Mouse (Mus musculus) lung, postnatal 0 days (tissue): ENCODE measurements around the gene Adk. TPM values are rescaled to one million over a fixed set of nuclear protein-coding genes. Genes with fewer than 3 reads are reported as not detected.

Experiments
- ATAC-seq: fragments of 200-750 bp; cut with Nextera tagmentation; 2 replicates; pipeline ENCODE4 v1.8.0; 2017; ENCODE audit warnings: moderate library complexity
- DNase-seq: peaks from one replicate; pipeline ENCODE4 v3.0.0-alpha.2; 2016; ENCODE audit warnings: low spot score
- H3K27ac ChIP-seq: fragments of 300-500 bp; sonication (generic); 2 replicates; pipeline ENCODE4 v1.5.1; 2014; ENCODE audit warnings: antibody characterized with exemption, mild to moderate bottlenecking, low read length, mixed read lengths
- H3K27me3 ChIP-seq: fragments of 300-500 bp; sonication (generic); replicated peaks from 2 replicates; pipeline ENCODE4 v1.6.1; 2014; ENCODE audit warnings: low read length, mixed read lengths; ENCODE audit not compliant: insufficient read depth
- H3K36me3 ChIP-seq: fragments of 300-500 bp; sonication (generic); 2 replicates; pipeline ENCODE4 v1.6.1; 2014; ENCODE audit warnings: low read length, mixed read lengths; ENCODE audit not compliant: insufficient read depth
- H3K4me1 ChIP-seq: fragments of 300-500 bp; sonication (generic); 2 replicates; pipeline ENCODE4 v1.6.1; 2014; ENCODE audit warnings: antibody characterized with exemption, low read depth, low read length, mixed read lengths; ENCODE audit not compliant: insufficient read depth
- H3K4me2 ChIP-seq: fragments of 300-500 bp; sonication (generic); replicated peaks from 2 replicates; pipeline ENCODE4 v1.6.1; 2014; ENCODE audit warnings: low read depth, mild to moderate bottlenecking, low read length, moderate library complexity, mixed read lengths
- H3K4me3 ChIP-seq: fragments of 300-500 bp; sonication (generic); 2 replicates; pipeline ENCODE4 v1.5.1; 2014; ENCODE audit warnings: low read depth, low read length
- H3K9ac ChIP-seq: fragments of 300-500 bp; sonication (generic); replicated peaks from 2 replicates; pipeline ENCODE4 v1.6.1; 2014; ENCODE audit warnings: low read depth, mild to moderate bottlenecking
- H3K9me3 ChIP-seq: fragments of 300-500 bp; sonication (generic); 2 replicates; pipeline ENCODE4 v1.6.1; 2016; ENCODE audit warnings: low read length, mixed read lengths
- CTCF ChIP-seq: IDR thresholded peaks from 2 replicates; pipeline ENCODE4 v1.5.1; 2016; ENCODE audit warnings: antibody characterized with exemption, mild to moderate bottlenecking
- EP300 ChIP-seq: IDR thresholded peaks from 2 replicates; pipeline ENCODE4 v1.6.1; 2016; ENCODE audit warnings: antibody characterized with exemption, mild to moderate bottlenecking, control low read depth
- WGBS: fragments of 180-500 bp; shearing (Covaris S2); extraction: QIAGEN DNeasy Blood & Tissue Kit; methylation state at CpG from one replicate; pipeline ENCODE4 v1.1.7; 2014; 5-methylcytosine and 5-hydroxymethylcytosine counted together
- polyA plus RNA-seq: library from polyadenylated mRNA; unstranded; fragments of >200 nt; fragmentation: Nextera tagmentation; extraction: Ambion mirVana; gene quantifications from 2 replicates; pipeline ENCODE4 v1.2.1, GENCODE M21; 2015

The Adk gene
- polyA plus RNA-seq, 1 experiment from 2014 or later = 238 TPM

GRCm38 (mm10) chr14:21371946-21372345 lies 319.6 kb downstream of the Adk start:
- Histone ChIP-seq H3K36me3 (no peaks in the 10 kb centered on the region), H3K4me3 (no peak overlapping the region), H3K9me3 (no peaks in the 10 kb centered on the region), H3K9ac (no peak overlapping the region), H3K27me3 (no peaks in the 10 kb centered on the region), H3K4me1 (no peaks in the 10 kb centered on the region), H3K27ac (no peak overlapping the region), H3K4me2 (no peak overlapping the region)
- TF ChIP-seq CTCF = no peak
- no peak for TF ChIP-seq EP300
- ATAC-seq (no peak), DNase-seq (no peak)
- WGBS = 75% methylated on average over 2 of the region's 2 CpGs

GRCm38 (mm10) chr14:21372689-21373088 lies 320.3 kb downstream of the Adk start:
- Histone ChIP-seq H3K27me3 (no peaks in the 10 kb centered on the region), H3K9ac (no peak overlapping the region), H3K4me2 (no peak overlapping the region), H3K36me3 (no peaks in the 10 kb centered on the region), H3K4me3 (no peak overlapping the region), H3K27ac (no peak overlapping the region), H3K4me1 (no peaks in the 10 kb centered on the region), H3K9me3 (no peaks in the 10 kb centered on the region)
- WGBS = 92% methylated on average over 5 of the region's 5 CpGs
- DNase-seq = no peak
- TF ChIP-seq CTCF (no peak), EP300 (no peak)
- ATAC-seq = no peak

DNA sequence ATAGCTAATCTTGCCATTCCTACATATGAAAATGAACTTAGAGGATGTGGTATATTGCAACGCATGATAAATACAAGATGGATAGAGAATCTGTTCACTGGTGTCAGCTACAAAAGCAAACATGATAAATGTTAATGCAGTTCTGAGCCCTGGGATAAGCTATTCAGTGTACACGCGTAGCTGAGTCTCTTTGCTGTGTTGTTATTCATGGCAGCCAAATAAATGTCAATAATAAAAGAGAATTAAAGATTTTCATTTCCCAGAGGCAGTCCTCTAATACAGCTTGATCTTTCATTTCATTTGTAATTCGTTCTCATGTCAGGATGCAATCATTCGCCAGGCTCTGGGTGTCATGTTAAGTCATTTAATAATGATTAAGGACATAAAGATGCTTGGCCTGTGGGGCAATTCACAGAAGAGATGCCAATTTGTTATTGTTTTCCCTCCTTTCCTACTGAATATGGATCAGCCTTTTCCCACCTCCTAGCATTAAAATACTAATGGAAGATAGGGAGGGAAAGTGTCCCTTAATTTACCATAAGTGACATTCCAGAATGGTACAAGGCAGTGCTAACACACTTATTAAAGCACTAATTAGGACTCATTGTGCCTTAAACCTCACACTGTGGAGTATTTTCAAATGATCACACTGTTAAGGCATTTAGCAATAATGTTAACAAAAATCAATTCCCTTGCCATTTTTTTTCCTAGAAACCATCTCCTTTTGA lies 331.5 kb downstream of the Adk start:
- WGBS = 93% methylated on average over 5 of the region's 5 CpGs

GRCm38 (mm10) chr14:21399506-21399905 lies 347.1 kb downstream of the Adk start:
- 88% methylated on average over 7 of the region's 7 CpGs for WGBS
- no peaks in the 10 kb centered on the region for H3K27me3 ChIP-seq
- no peak overlapping the region for H3K4me3 ChIP-seq
- no peaks in the 10 kb centered on the region for H3K36me3 ChIP-seq
- DNase-seq (no peak), ATAC-seq (no peak)
- H3K9me3 ChIP-seq = no peaks in the 10 kb centered on the region
- TF ChIP-seq EP300 = no peak
- TF ChIP-seq CTCF = no peak
- H3K9ac ChIP-seq = no peak overlapping the region
- no peak overlapping the region for H3K4me2 ChIP-seq
- H3K4me1 ChIP-seq = no peaks in the 10 kb centered on the region
- H3K27ac ChIP-seq = no peak overlapping the region

More for the DNA sequence above, 331.5 kb downstream of the Adk start:
- no peak overlapping the region for H3K4me3 ChIP-seq
- no peaks in the 10 kb centered on the region for H3K36me3 ChIP-seq
- TF ChIP-seq EP300 (no peak), CTCF (no peak)
- no peaks in the 10 kb centered on the region for H3K9me3 ChIP-seq
- H3K27me3 ChIP-seq = no peaks in the 10 kb centered on the region
- DNase-seq = no peak
- H3K4me2 ChIP-seq = no peak overlapping the region
- no peak overlapping the region for H3K9ac ChIP-seq
- H3K27ac ChIP-seq = no peak overlapping the region
- no peaks in the 10 kb centered on the region for H3K4me1 ChIP-seq
- ATAC-seq = no peak

- no peaks in the 10 kb centered on the region for H3K4me1 ChIP-seq
- no peak overlapping the region for H3K27ac ChIP-seq
- WGBS = 53% methylated on average over 8 of the region's 8 CpGs
- H3K27me3 ChIP-seq = no peaks in the 10 kb centered on the region
- ATAC-seq (no peak), DNase-seq (peak; percentile 14)
- no peaks in the 10 kb centered on the region for H3K9me3 ChIP-seq
- H3K36me3 ChIP-seq = no peaks in the 10 kb centered on the region
- TF ChIP-seq EP300 = no peak
- TF ChIP-seq CTCF = no peak
- H3K9ac ChIP-seq = no peak overlapping the region
- no peak overlapping the region for H3K4me3 ChIP-seq
- H3K4me2 ChIP-seq = no peak overlapping the region
These were observed 349.8 kb downstream of the Adk start for GRCm38 (mm10) chr14:21402157-21402601.

GRCm38 (mm10) chr14:21402621-21403405 lies 350.4 kb downstream of the Adk start:
- Histone ChIP-seq H3K9me3 (no peaks in the 10 kb centered on the region), H3K36me3 (no peaks in the 10 kb centered on the region), H3K27me3 (no peaks in the 10 kb centered on the region), H3K4me3 (no peak overlapping the region), H3K4me1 (no peaks in the 10 kb centered on the region), H3K9ac (no peak overlapping the region), H3K27ac (no peak overlapping the region), H3K4me2 (no peak overlapping the region)
- no peak for TF ChIP-seq CTCF
- TF ChIP-seq EP300 = no peak
- no peak for ATAC-seq
- peak; percentile 6 for DNase-seq
- WGBS = 64% methylated on average over 8 of the region's 8 CpGs
